Mouse (Mus musculus): ENCODE results near the gene Gm45618. TPM values are rescaled to one million over a fixed set of nuclear protein-coding genes. Genes with fewer than 3 reads are reported as not detected.

Gene Gm45618
- polyA plus RNA-seq, 1 experiment, result not detected

DNA sequence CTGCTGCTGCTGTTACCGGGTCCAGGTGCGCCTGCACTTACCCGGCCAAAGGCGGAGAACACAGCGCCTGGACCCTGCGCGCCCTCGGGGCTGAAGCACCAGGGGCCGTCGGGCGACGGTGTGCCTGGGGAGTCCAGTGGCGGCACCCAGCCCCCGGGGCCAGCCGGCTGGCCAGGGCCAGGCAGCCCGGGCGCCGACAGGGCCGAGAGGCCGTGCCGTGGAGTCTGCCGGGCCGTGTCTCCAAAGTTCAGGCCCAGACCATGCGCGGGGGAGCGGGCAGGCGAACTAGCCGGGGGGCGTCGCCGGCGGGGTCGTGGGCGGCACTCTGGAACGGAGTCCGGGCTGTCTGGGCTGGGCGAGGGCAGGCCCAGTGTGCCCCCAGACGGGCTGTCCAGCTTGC is 38.4 kb downstream of the Gm45618 start:
- Histone ChIP-seq H3K27me3 (ENCODE audit: control insufficient read depth, insufficient read depth, low read length) (peaks cover 2% of the 10 kb centered on the region; the same call in 1 of the 2 replicates), H3K4me3 (ENCODE audit: extremely low read depth, insufficient read depth, insufficient read length) (no peak overlapping the region), H3K36me3 (ENCODE audit: control insufficient read depth, insufficient read depth, low read length) (no peaks in the 10 kb centered on the region), H3K27ac (ENCODE audit: insufficient read depth, low read length) (no peak overlapping the region), H3K4me1 (ENCODE audit: control insufficient read depth, insufficient read depth, insufficient read length) (no peaks in the 10 kb centered on the region)
- WGBS, result 29% methylated on average over 38 of the region's 38 CpGs
- DNase-seq (ENCODE audit: low read depth in 1 of 2, low spot score in 2 of 2), result no peak
- no peak for TF ChIP-seq POLR2A (IDR thresholded peaks at IDR 0.05; ENCODE audit: low read depth, low read length)

DNA sequence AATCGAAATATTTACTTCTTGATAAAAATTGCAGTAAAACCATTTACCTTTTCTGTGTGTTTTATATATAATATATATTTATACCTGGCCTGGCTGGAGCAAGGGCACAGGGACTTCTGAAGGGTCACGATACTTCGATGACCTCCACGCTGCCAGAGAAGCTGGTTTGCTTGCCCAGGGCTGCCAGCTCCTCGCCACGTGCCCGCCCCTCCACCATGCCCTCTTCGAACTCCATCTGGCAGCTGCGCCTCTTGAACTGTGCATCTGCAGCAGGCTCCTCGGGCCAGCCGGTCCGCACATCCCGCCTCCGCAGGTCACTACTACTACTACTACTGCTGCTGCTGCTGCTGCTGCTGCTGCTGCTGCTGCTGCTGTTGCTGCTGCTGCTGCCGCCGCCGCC is 38.8 kb downstream of the Gm45618 start:
- Histone ChIP-seq H3K4me1 (ENCODE audit: control insufficient read depth, insufficient read depth, insufficient read length) (no peaks in the 10 kb centered on the region), H3K4me3 (ENCODE audit: extremely low read depth, insufficient read depth, insufficient read length) (no peak overlapping the region), H3K27me3 (ENCODE audit: control insufficient read depth, insufficient read depth, low read length) (peaks cover 2% of the 10 kb centered on the region; the same call in 1 of the 2 replicates), H3K27ac (ENCODE audit: insufficient read depth, low read length) (no peak overlapping the region), H3K36me3 (ENCODE audit: control insufficient read depth, insufficient read depth, low read length) (no peaks in the 10 kb centered on the region)
- no peak for TF ChIP-seq CTCF (IDR thresholded peaks at IDR 0.05; ENCODE audit: extremely low read depth, insufficient read depth, insufficient read length, insufficient replicate concordance)
- TF ChIP-seq POLR2A (IDR thresholded peaks at IDR 0.05; ENCODE audit: low read depth, low read length), result no peak
- no peak for DNase-seq (ENCODE audit: low read depth in 1 of 2, low spot score in 2 of 2)
- 43% methylated on average over 16 of the region's 17 CpGs for WGBS

DNA sequence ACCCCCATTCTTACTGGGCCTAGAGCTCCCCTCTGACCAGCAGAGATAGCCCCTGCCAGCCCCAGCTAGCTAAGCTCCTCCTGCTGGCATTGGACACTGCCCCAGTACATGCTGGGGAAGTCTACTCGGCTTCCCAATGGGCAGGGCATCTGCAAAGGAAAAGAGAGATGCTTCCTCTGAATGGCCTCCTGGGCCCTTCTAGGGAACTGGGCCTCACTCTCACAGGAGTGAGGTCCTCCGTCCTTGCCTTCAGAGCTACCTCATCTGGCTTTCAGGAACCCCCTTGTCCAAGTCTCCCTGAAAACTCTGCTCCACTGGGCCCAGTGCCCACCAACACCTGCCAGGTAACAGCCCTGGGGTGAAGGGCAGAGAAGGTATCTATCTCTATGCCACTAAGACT is 39.7 kb downstream of the Gm45618 start:
- Histone ChIP-seq H3K4me3 (ENCODE audit: extremely low read depth, insufficient read depth, insufficient read length) (no peak overlapping the region), H3K36me3 (ENCODE audit: control insufficient read depth, insufficient read depth, low read length) (no peaks in the 10 kb centered on the region), H3K27ac (ENCODE audit: insufficient read depth, low read length) (no peak overlapping the region), H3K27me3 (ENCODE audit: control insufficient read depth, insufficient read depth, low read length) (peaks cover 2% of the 10 kb centered on the region; the same call in 1 of the 2 replicates), H3K4me1 (ENCODE audit: control insufficient read depth, insufficient read depth, insufficient read length) (no peaks in the 10 kb centered on the region)
- 57% methylated on average over 2 of the region's 2 CpGs for WGBS
- no peak for DNase-seq (ENCODE audit: low read depth in 1 of 2, low spot score in 2 of 2)
- TF ChIP-seq POLR2A (IDR thresholded peaks at IDR 0.05; ENCODE audit: low read depth, low read length), result no peak
- no peak for TF ChIP-seq CTCF (IDR thresholded peaks at IDR 0.05; ENCODE audit: extremely low read depth, insufficient read depth, insufficient read length, insufficient replicate concordance)

DNA sequence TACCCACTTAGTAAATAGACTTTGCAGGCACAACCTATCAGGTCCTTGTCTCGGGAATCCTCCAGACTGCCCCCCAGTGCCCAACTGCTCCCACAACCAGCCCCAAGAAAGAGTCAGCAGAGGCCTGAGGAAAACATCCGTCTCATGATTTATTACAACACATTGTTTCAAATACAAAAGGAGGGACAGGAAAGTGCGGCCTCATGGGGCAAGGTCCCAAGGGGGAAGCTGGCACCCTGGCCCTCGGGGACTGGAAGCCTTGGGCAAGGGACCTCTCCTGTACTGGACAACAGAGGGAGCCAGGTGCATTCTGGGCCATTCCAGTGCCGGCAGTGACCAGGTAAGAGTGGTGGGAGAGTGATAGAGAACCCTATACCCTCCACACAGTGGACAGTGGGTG is 41.2 kb downstream of the Gm45618 start:
- Histone ChIP-seq H3K4me1 (ENCODE audit: control insufficient read depth, insufficient read depth, insufficient read length) (no peaks in the 10 kb centered on the region), H3K4me3 (ENCODE audit: extremely low read depth, insufficient read depth, insufficient read length) (no peak overlapping the region), H3K27me3 (ENCODE audit: control insufficient read depth, insufficient read depth, low read length) (peaks cover 2% of the 10 kb centered on the region; the same call in 1 of the 2 replicates), H3K27ac (ENCODE audit: insufficient read depth, low read length) (no peak overlapping the region), H3K36me3 (ENCODE audit: control insufficient read depth, insufficient read depth, low read length) (no peaks in the 10 kb centered on the region)
- no peak for DNase-seq (ENCODE audit: low read depth in 1 of 2, low spot score in 2 of 2)
- WGBS, result 50% methylated on average over 5 of the region's 5 CpGs
- TF ChIP-seq CTCF (IDR thresholded peaks at IDR 0.05; ENCODE audit: extremely low read depth, insufficient read depth, insufficient read length, insufficient replicate concordance) (no peak), POLR2A (IDR thresholded peaks at IDR 0.05; ENCODE audit: low read depth, low read length) (no peak)

DNA sequence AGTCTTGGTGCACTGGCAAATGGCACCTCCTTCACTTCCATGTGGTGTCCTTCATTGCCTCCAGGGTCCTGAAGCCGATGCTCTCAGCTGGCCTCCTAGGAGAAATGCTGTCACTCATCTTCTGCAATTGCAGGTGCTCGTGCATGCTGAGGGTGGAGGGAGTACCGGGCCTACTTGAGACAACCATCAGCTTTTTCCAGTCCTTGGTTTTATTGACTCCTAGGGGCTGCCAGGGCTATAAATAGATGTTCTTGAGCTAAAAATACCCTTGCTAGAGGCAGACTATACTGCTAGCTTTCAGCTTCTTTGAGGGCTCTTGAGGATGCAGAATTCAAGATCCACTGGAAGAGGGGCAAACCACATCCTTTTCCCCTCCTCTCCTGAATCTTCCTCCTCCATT is 43.4 kb downstream of the Gm45618 start:
- H3K36me3 ChIP-seq (ENCODE audit: control insufficient read depth, insufficient read depth, low read length), result no peaks in the 10 kb centered on the region
- H3K27ac ChIP-seq (ENCODE audit: insufficient read depth, low read length), result no peak overlapping the region
- DNase-seq (ENCODE audit: low read depth in 1 of 2, low spot score in 2 of 2), result no peak
- no peak overlapping the region for H3K4me3 ChIP-seq (ENCODE audit: extremely low read depth, insufficient read depth, insufficient read length)
- TF ChIP-seq CTCF (IDR thresholded peaks at IDR 0.05; ENCODE audit: extremely low read depth, insufficient read depth, insufficient read length, insufficient replicate concordance), result no peak
- TF ChIP-seq POLR2A (IDR thresholded peaks at IDR 0.05; ENCODE audit: low read depth, low read length), result no peak
- no peaks in the 10 kb centered on the region for H3K4me1 ChIP-seq (ENCODE audit: control insufficient read depth, insufficient read depth, insufficient read length)
- peaks cover 2% of the 10 kb centered on the region; the same call in 1 of the 2 replicates for H3K27me3 ChIP-seq (ENCODE audit: control insufficient read depth, insufficient read depth, low read length)
- 29% methylated on average over 3 of the region's 3 CpGs for WGBS

DNA sequence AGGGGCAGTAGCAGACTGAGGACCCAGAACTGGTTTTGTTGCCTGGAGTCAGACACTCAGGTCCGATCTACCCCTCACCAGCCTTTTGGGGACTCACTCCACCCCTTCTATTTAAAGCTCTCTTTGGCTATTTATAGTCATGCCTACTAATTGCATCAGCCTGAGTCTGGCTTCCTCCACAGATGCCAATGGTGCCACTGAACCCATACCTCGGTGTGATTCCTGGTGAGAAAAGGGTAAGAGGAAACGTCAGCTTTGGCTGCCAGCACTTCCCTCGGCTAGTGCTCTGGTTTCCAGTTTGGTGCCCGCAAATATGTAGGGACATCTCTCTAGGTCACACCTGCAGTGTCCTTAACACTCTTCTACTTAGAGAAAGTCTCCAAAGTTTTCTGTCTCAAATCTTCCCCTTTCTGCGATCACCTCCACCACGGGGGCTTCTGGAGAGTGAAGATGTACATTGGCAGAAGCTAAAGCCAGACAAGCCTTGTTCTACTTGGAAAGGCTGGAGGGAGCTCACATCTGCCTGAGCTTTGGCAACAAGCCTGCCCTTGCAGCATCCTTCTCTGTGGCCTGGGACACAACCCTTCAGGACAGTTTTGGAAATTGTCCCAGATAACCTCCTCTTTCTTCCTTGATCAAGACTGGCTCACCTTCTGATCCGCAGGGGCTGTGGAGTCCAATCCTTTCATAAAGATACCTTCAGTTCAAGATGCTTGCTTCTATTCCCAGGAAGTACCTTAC is 46.2 kb downstream of the Gm45618 start:
- H3K36me3 ChIP-seq (ENCODE audit: control insufficient read depth, insufficient read depth, low read length), result no peaks in the 10 kb centered on the region
- no peak overlapping the region for H3K27ac ChIP-seq (ENCODE audit: insufficient read depth, low read length)
- H3K4me1 ChIP-seq (ENCODE audit: control insufficient read depth, insufficient read depth, insufficient read length), result no peaks in the 10 kb centered on the region
- peaks cover 1% of the 10 kb centered on the region; the same call in 1 of the 2 replicates for H3K27me3 ChIP-seq (ENCODE audit: control insufficient read depth, insufficient read depth, low read length)
- DNase-seq (ENCODE audit: low read depth in 1 of 2, low spot score in 2 of 2), result no peak
- H3K4me3 ChIP-seq (ENCODE audit: extremely low read depth, insufficient read depth, insufficient read length), result no peak overlapping the region
- WGBS, result 50% methylated on average over 8 of the region's 8 CpGs
- no peak for TF ChIP-seq CTCF (IDR thresholded peaks at IDR 0.05; ENCODE audit: extremely low read depth, insufficient read depth, insufficient read length, insufficient replicate concordance)
- no peak for TF ChIP-seq POLR2A (IDR thresholded peaks at IDR 0.05; ENCODE audit: low read depth, low read length)

- TF ChIP-seq POLR2A (IDR thresholded peaks at IDR 0.05; ENCODE audit: low read depth, low read length) (no peak), CTCF (IDR thresholded peaks at IDR 0.05; ENCODE audit: extremely low read depth, insufficient read depth, insufficient read length, insufficient replicate concordance) (no peak)
- H3K4me1 ChIP-seq (ENCODE audit: control insufficient read depth, insufficient read depth, insufficient read length), result no peaks in the 10 kb centered on the region
Observed at GRCm38 (mm10) chr7:142071717-142072116, 48.8 kb downstream of the Gm45618 start.

More at GRCm38 (mm10) chr7:142071717-142072116, 48.8 kb downstream of the Gm45618 start:
- Histone ChIP-seq H3K4me3 (ENCODE audit: extremely low read depth, insufficient read depth, insufficient read length) (no peak overlapping the region), H3K27ac (ENCODE audit: insufficient read depth, low read length) (no peak overlapping the region), H3K27me3 (ENCODE audit: control insufficient read depth, insufficient read depth, low read length) (peaks cover 1% of the 10 kb centered on the region; the same call in 1 of the 2 replicates), H3K36me3 (ENCODE audit: control insufficient read depth, insufficient read depth, low read length) (no peaks in the 10 kb centered on the region)
- no peak for DNase-seq (ENCODE audit: low read depth in 1 of 2, low spot score in 2 of 2)
